Mouse (Mus musculus) erythroid progenitor cell, adult 5-6 weeks (primary cell): ENCODE measurements around the gene Kdm2b. TPM values are rescaled to one million over a fixed set of nuclear protein-coding genes. Genes with fewer than 3 reads are reported as not detected.

ENCODE experiments used
- ATAC-seq: replicated peaks from 2 replicates; pipeline ENCODE4 v1.8.0; 2016; ENCODE audit warnings: moderate number of reproducible peaks, mild to moderate bottlenecking, moderate TSS enrichment, inconsistent platforms; ENCODE audit not compliant: poor library complexity, low FRiP score, severe bottlenecking
- total RNA-seq, 2 experiments: library from RNA; stranded (forward) in 1 of 2; stranded (reverse) in 1 of 2; fragments of 150-400 nt in 1 of 2; fragments of 186-747, 209-891 nt in 1 of 2; gene quantifications; 2 replicates each; pipeline versions ENCODE4 v1.2.3 to v1.2.4; 2015 to 2017; ENCODE audit warnings: low replicate concordance in 2 of 2

The Kdm2b gene
- total RNA-seq, 2 experiments from 2014 or later: 7.5 to 13.0 TPM

DNA sequence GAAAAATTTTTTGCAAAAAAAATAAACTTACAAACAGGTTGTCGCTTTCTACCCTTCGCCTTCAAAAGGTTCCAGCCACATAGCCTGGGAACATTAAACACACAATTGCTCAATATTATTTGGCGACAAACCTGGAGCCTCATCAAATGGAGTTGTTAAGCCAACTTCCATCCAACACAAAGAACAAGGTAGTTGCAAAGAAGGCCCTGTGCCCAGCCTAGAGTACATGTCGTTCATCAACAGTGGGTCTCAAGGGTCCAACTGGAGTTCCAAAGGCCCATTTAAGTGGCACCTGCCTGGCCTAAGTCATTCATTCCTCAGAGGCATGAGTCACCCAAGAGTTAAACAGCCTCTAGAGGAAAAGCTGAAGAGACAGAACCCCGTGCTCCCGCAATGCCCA is 52.6 kb downstream of the Kdm2b start:
- ATAC-seq: no peak

GRCm38 (mm10) chr5:122935810-122936209 is 53.8 kb downstream of the Kdm2b start:
- no peak for ATAC-seq

GRCm38 (mm10) chr5:122930991-122931390 is 58.6 kb downstream of the Kdm2b start:
- ATAC-seq: no peak

DNA sequence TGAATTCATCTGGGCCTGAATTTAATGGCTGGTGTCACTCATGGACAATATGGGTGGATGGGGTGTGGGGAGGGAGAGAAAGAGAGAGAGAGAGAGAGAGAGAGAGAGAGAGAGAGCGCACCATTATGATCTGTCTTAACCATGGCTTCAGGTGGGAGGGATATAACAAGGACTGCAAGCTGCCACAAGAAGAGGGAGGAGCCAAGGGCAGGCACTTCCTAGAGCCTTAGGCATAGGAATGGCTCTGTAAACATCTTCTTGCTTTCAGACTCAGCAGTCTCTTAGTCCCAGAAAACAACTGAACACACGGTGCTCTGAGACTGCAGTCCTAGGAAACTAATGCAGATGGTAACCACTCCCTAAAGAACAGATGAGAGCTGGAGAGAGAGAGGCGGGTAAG is 61.3 kb downstream of the Kdm2b start:
- no peak for ATAC-seq

DNA sequence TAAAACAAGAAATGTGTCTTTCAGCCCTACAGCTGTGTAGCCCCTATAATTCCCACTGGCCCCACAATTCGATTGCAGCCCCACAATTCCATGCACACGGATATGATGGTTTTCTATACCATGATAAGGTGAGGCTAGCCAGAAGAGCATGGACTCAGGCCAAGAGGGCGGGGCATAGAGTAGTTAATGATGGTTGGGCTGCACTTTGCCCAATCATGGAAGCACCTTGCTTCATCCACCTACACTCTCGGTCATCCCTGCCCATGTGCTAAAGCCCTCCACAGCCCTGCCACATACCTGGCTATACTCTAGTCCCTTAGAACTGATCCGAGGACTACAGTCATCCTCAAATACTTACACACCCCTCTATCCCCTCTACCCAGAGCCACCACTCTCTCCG is 61.9 kb downstream of the Kdm2b start:
- ATAC-seq: no peak

- no peak for ATAC-seq
Observed at GRCm38 (mm10) chr5:122927092-122927491, 62.5 kb downstream of the Kdm2b start.

GRCm38 (mm10) chr5:122926341-122926740 is 63.3 kb downstream of the Kdm2b start:
- ATAC-seq: no peak

- peak; percentile 67; the same call in 1 of the 2 replicates for ATAC-seq
Observed at GRCm38 (mm10) chr5:122925534-122925958, 64.1 kb downstream of the Kdm2b start.

DNA sequence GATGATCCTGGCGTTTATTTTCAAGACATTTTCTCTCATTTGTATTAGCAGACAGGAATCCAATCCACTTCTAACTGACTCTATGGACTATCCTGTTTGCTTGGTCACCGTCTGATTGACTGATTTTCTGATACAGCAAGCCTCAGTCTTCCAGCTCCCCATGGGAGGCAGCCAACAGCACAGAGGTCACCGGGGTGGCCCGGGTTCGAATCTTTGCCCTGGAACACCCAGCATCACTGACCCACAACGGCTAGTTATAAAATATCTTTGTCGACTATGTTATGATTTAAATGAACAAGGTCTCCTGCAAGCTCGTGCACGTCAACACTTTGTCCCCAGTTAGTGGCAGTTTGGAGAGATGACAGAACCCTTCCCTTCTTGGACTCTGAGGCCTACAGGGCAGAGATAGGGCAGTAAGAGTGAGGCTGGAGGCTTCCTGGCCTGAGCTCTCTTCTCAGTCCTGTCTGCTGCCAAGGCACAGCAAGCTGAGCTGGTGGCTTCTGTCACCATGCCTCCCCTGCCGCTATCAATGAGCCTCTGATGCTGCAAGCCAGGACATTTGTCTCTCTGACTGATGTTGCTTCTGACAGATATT is 65.7 kb downstream of the Kdm2b start:
- no peak for ATAC-seq

DNA sequence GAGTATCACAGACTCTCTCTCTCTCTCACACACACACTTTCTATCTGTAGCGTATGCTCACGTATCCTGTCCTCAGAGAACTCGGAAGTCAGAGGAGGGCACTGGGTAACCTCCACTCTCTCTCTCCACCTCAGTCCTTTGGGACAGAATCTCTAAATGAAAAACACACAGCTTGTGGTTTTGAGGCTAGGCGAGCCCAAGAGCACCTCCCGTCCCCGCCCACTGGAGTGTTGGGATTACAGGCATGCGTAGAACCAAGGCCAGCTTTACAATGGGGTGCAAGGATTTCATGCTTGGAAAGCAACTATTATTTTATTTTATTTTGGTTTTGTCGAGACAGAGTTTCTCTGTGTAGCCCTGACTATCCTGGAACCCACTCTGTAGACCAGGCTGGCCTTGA is 67.7 kb downstream of the Kdm2b start:
- no peak for ATAC-seq

- no peak for ATAC-seq
Observed at GRCm38 (mm10) chr5:122920557-122920956, 69.1 kb downstream of the Kdm2b start.

DNA sequence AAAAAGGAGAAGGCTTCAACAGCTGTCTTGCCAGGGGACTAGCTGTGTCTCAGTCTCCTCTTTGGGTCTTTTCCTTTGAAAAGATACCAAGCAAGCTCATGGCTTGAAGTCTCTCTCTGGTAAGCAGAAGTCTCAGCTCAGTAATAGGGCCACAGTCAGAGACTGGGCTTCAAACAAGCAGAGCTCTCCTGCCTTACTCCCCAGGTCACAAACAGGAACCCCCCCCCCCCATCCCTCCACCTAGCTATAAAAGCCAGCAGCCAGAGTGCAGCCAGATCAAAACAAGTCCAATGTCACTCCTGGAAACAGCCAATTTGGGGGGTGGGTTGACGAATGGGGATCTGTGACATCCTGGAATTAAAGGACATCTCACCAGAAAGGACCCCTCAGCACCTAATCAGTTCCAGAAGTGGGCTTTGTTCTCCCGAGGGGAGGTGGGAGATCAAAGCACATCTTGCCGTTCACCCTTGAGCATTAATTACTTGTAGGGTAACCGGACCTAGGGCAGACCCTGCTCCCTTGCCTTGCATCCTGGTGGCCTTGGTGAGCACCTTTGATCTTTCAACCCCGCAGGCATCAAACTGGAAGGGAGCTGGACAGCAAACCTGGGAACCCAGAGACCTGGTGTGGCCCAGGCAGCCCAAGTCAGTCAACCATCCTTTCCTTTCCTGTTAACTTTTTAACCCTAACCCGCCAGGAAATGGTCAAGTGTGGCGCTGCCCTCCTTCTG is 71.5 kb downstream of the Kdm2b start:
- no peak for ATAC-seq

- no peak for ATAC-seq
Observed at GRCm38 (mm10) chr5:122916147-122916546, 73.5 kb downstream of the Kdm2b start.

GRCm38 (mm10) chr5:122912863-122913262 is 76.8 kb downstream of the Kdm2b start:
- ATAC-seq: 0 out of 2 replicates have a peak, but pooled peaks have one; percentile 46

DNA sequence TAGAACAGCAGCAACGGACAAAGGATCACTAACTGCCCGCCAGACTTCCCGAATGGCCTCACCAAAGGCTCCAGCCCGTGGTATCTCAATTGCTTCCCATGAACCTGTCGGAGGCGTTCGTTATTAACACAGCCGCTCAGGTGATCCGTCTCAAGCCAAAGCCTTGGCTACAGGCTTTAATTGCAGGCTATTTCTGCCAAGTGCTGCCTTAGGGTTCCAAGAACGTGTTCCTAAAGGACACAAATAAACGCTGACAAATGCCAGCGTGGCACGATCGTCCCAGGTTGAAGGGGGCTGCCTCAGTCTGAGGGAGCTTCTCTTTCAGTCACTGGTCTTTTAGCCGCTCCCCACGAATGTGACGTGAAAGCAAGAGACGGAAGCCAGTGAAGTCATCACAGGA is 80.1 kb downstream of the Kdm2b start:
- ATAC-seq: no peak

DNA sequence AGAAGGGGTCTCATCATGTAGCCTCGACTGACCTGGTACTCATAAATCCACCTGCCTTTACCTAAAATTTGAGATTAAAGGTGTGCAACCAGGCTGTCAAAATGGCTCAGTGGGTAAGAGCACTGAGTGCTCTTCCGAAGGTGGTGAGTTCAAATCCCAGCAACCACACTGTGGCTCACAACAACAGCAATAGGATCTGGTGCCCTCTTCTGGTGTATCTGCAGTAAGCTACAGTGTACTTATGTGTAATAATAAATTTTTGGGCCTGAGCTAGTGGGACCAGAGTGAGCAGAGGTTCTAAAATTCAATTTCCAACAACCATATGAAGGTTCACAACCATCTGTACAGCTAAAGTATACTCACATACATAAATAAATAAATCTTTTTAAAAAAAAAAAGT is 81.6 kb downstream of the Kdm2b start:
- ATAC-seq: no peak

DNA sequence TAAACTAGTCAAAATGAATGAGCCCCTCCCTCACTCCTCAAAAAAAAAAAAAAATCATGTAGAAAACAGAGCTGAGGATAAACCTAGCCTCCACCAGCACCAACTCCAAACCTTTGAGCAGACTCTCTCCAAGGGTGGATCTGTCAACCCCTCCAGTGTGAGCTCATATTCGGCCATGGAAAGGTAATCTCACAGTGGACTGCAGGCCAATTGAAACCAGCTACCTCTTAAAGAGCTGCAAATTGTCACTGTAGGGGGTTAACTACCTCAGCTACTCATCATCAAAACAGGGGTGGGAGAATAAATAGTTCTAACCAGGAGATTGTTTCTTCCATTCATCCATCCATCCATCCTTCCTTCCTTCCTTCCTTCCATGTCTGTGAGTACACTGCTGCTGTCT is 82.4 kb downstream of the Kdm2b start:
- no peak for ATAC-seq

DNA sequence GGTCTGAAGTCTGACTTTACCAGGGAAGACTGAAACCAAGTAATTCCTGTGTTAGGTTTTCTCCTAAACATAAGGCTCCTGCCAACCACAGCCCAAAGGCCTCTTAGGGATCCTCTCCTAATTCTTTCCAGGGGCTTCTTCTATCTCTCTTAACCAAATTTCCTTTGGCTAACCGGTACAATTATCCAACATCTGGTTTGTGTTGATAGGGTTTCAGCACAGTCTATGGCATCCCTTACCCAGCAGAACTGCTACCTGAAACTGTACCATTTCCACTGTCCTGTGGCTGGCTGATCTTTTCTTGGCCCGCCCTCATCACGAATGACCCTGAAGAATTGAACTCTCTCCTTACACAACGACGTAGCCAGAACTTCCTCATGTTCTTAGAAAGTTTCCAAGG is 86.5 kb downstream of the Kdm2b start:
- ATAC-seq: no peak

DNA sequence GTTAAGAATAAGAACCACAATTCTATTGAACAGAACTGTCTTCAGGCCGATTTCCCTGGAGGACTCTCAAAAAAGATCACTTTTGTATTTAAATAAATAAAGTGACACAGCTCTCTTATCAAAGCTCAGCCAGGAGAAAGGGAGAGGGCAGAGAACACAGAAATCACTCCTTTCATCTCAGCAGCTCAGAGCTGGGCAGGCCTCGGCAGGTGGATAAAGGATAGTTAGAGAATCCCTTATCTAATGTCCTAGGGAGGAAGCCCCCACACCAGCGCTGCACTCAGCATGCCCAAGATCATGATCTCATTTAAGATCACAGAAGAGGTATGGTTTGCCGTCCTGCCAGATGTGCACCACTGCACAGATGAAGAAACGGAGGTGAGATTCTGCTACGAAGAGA is 87.4 kb downstream of the Kdm2b start:
- no peak for ATAC-seq

DNA sequence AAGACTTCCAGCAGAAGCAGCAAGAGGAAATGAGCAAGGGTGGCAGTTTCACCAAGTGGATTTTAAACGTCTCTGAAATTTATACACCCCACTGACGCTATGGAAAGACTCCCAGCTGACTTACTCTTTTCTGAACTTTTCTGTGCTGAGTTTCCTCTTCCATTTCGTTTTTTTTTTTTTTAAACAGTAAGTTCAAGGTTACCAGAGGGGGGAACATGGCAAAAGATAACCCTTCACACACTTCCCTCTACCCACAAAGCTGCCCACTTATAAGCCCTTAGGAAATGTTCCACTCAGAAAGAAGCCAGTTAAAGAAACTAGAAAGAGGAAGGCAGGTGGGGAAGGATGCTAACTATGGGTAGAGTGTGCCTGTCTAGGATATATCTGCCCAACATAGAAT is 88.0 kb downstream of the Kdm2b start:
- ATAC-seq: no peak

GRCm38 (mm10) chr5:122901179-122901578 is 88.4 kb downstream of the Kdm2b start:
- no peak for ATAC-seq
